Mouse (Mus musculus) hindbrain, embryonic 11.5 days (tissue): ENCODE measurements around the gene Lgals4. TPM values are rescaled to one million over a fixed set of nuclear protein-coding genes. Genes with fewer than 3 reads are reported as not detected.
"Not testable (repeated sequence)": the region's sequence is repeated elsewhere in the genome, so short reads cannot be mapped to it uniquely, and the experiment has no call there.

Source experiments
- ATAC-seq: fragments of 200-750 bp; cut with Nextera tagmentation; 2 replicates; pipeline ENCODE4 v1.8.0; 2017; ENCODE audit warnings: mild to moderate bottlenecking, moderate TSS enrichment, moderate library complexity; ENCODE audit not compliant: low FRiP score
- DNase-seq: peaks from one replicate; pipeline ENCODE4 v3.0.0-alpha.2; 2015; ENCODE audit warnings: low spot score
- H3K27ac ChIP-seq: fragments of 300-500 bp; sonication (generic); 2 replicates; pipeline ENCODE4 v1.5.1; 2014; ENCODE audit warnings: mild to moderate bottlenecking, low read depth, low read length
- H3K27me3 ChIP-seq: fragments of 300-500 bp; sonication (generic); 2 replicates; pipeline ENCODE4 v1.6.1; 2014; ENCODE audit warnings: mild to moderate bottlenecking, low read length, moderate library complexity, mixed read lengths; ENCODE audit not compliant: control insufficient read depth, insufficient read depth
- H3K36me3 ChIP-seq: fragments of 300-500 bp; sonication (generic); 2 replicates; pipeline ENCODE4 v1.6.1; 2014; ENCODE audit warnings: mild to moderate bottlenecking, low read length, moderate library complexity, mixed read lengths; ENCODE audit not compliant: control insufficient read depth, insufficient read depth
- H3K4me1 ChIP-seq: fragments of 300-500 bp; sonication (generic); replicated peaks from 2 replicates; pipeline ENCODE4 v1.6.1; 2014; ENCODE audit warnings: low read length, mixed read lengths; ENCODE audit not compliant: control insufficient read depth, insufficient read depth
- H3K4me2 ChIP-seq: fragments of 300-500 bp; sonication (generic); replicated peaks from 2 replicates; pipeline ENCODE4 v1.6.1; 2014; ENCODE audit warnings: mild to moderate bottlenecking, low read depth, low read length
- H3K4me3 ChIP-seq: fragments of 300-500 bp; sonication (generic); 2 replicates; pipeline ENCODE4 v1.5.1; 2014; ENCODE audit warnings: low read depth, low read length
- H3K9ac ChIP-seq: fragments of 300-500 bp; sonication (generic); 2 replicates; pipeline ENCODE4 v1.6.1; 2014; ENCODE audit warnings: low read depth, low read length
- H3K9me3 ChIP-seq: fragments of 300-500 bp; sonication (generic); 2 replicates; pipeline ENCODE4 v1.6.1; 2016; ENCODE audit warnings: low read length; ENCODE audit not compliant: control insufficient read depth
- WGBS: fragments of 180-500 bp; shearing (Covaris S2); extraction: QIAGEN DNeasy Blood & Tissue Kit; methylation state at CpG from one replicate; pipeline ENCODE4 v1.1.7; 2014; 5-methylcytosine and 5-hydroxymethylcytosine counted together
- polyA plus RNA-seq: library from polyadenylated mRNA; unstranded; fragments of >200 nt; fragmentation: Nextera tagmentation; extraction: Ambion mirVana; gene quantifications from 2 replicates; pipeline ENCODE4 v1.2.1, GENCODE M21; 2014

The Lgals4 gene
- polyA plus RNA-seq, 1 experiment from 2014 or later = 2.5 TPM

- H3K4me3 ChIP-seq = no peak overlapping the region
- WGBS = 71% methylated on average over 4 of the region's 4 CpGs
- no peaks in the 10 kb centered on the region for H3K27me3 ChIP-seq
- H3K4me2 ChIP-seq = no peak overlapping the region
- H3K27ac ChIP-seq = no peak overlapping the region; the same call in 1 of the 2 replicates
- ATAC-seq (no peak), DNase-seq (no peak)
- H3K9me3 ChIP-seq = no peaks in the 10 kb centered on the region
- no peaks in the 10 kb centered on the region for H3K4me1 ChIP-seq
- H3K36me3 ChIP-seq = no peaks in the 10 kb centered on the region
- no peak overlapping the region for H3K9ac ChIP-seq
Measured at GRCm38 (mm10) chr7:28877856-28878255, 44.2 kb downstream of the Lgals4 start.

GRCm38 (mm10) chr7:28879606-28880005, 46.0 kb downstream of the Lgals4 start:
- Histone ChIP-seq H3K9me3 (no peaks in the 10 kb centered on the region), H3K4me2 (no peak overlapping the region), H3K36me3 (no peaks in the 10 kb centered on the region), H3K27me3 (no peaks in the 10 kb centered on the region), H3K9ac (no peak overlapping the region), H3K4me3 (no peak overlapping the region), H3K27ac (no peak overlapping the region), H3K4me1 (no peaks in the 10 kb centered on the region)
- ATAC-seq (no peak), DNase-seq (no peak)
- 73% methylated on average over 7 of the region's 7 CpGs for WGBS

GRCm38 (mm10) chr7:28880554-28880953, 46.9 kb downstream of the Lgals4 start:
- WGBS = 67% methylated on average over 10 of the region's 10 CpGs
- Histone ChIP-seq H3K9ac (no peak overlapping the region), H3K4me1 (no peaks in the 10 kb centered on the region), H3K27me3 (no peaks in the 10 kb centered on the region), H3K9me3 (no peaks in the 10 kb centered on the region), H3K4me3 (no peak overlapping the region), H3K27ac (no peak overlapping the region), H3K4me2 (no peak overlapping the region), H3K36me3 (no peaks in the 10 kb centered on the region)
- ATAC-seq (no peak), DNase-seq (peak; percentile 35)

- DNase-seq = no peak
- Histone ChIP-seq H3K36me3 (no peaks in the 10 kb centered on the region), H3K9ac (0 out of 2 replicates have a peak within 1 kb of the TSS, but pooled peaks have one; percentile 7), H3K4me2 (no peak within 1 kb of the TSS), H3K27ac (no peak within 1 kb of the TSS), H3K4me3 (no peak within 1 kb of the TSS), H3K4me1 (no peaks in the 10 kb centered on the region), H3K27me3 (no peaks in the 10 kb centered on the region), H3K9me3 (no peaks in the 10 kb centered on the region)
- WGBS = 32% methylated on average over 13 of the region's 13 CpGs
- no peak for ATAC-seq
Measured at GRCm38 (mm10) chr7:28881199-28881598, 47.5 kb downstream of the Lgals4 start, which contains the start of gene Capn12. Gene Capn12, plus strand, starts transcription at chr7:28881422.

DNA sequence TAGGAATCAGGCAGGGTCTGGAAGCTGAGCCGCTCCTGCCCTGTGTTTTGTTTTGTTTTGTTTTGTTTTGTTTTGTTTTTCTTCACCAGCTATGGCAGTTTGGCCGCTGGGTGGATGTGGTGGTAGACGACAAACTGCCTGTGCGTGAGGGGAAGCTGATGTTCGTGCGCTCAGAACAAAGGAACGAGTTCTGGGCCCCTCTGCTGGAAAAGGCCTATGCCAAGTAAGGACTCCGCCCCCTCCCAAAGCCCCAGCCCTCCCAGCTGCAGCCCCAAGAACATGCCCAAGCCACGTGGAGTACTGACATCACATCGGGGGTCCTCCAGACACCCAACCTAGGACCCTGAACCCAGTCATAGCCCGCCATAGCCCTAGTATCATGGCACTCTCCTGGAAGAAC, 49.4 kb downstream of the Lgals4 start:
- Histone ChIP-seq H3K27me3 (peaks cover 9% of the 10 kb centered on the region), H3K4me1 (no peaks in the 10 kb centered on the region), H3K9ac (no peak overlapping the region), H3K36me3 (no peaks in the 10 kb centered on the region), H3K27ac (no peak overlapping the region), H3K4me3 (no peak overlapping the region), H3K4me2 (no peak overlapping the region), H3K9me3 (no peaks in the 10 kb centered on the region)
- DNase-seq = no peak
- no peak for ATAC-seq
- 82% methylated on average over 11 of the region's 11 CpGs for WGBS

- H3K4me2 ChIP-seq, H3K4me3 ChIP-seq, H3K9me3 ChIP-seq, ATAC-seq, H3K36me3 ChIP-seq, H3K27ac ChIP-seq, H3K4me1 ChIP-seq, DNase-seq, H3K9ac ChIP-seq: not testable (repeated sequence)
- 83% methylated on average over 3 of the region's 4 CpGs for WGBS
- peaks cover 15% of the 10 kb centered on the region for H3K27me3 ChIP-seq
Measured at GRCm38 (mm10) chr7:28883704-28884103, 50.0 kb downstream of the Lgals4 start.

DNA sequence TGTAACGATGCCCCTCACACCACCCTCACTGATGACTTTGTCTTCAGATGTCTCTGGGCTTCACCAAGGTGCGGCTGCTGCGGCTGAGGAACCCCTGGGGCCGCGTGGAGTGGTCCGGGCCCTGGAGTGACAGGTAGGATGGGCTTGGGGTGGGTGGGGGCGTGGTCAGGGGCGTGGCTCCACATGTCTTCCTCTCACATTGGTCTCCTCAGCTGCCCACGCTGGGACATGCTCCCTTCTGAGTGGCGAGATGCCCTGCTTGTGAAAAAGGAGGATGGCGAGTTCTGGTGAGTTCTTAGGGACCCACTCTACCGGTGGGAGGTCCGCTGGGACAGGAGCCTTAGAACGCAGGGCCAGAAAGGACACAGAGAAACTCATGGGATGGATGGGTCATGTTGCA, 52.8 kb downstream of the Lgals4 start:
- WGBS = 31% methylated on average over 12 of the region's 14 CpGs
- ATAC-seq = no peak
- peaks cover 30% of the 10 kb centered on the region for H3K27me3 ChIP-seq

GRCm38 (mm10) chr7:28888701-28889161, 55.1 kb downstream of the Lgals4 start:
- no peaks in the 10 kb centered on the region for H3K9me3 ChIP-seq
- peak; percentile 10; the same call in 1 of the 2 replicates for ATAC-seq
- 3% methylated on average over 27 of the region's 27 CpGs for WGBS

More for the DNA sequence above, 52.8 kb downstream of the Lgals4 start:
- H3K9me3 ChIP-seq = no peaks in the 10 kb centered on the region
- no peak overlapping the region for H3K4me2 ChIP-seq
- H3K4me1 ChIP-seq = peaks cover 5% of the 10 kb centered on the region; the same call in 1 of the 2 replicates
- no peak for DNase-seq
- no peaks in the 10 kb centered on the region for H3K36me3 ChIP-seq
- no peak overlapping the region for H3K9ac ChIP-seq
- no peak overlapping the region for H3K27ac ChIP-seq
- H3K4me3 ChIP-seq = no peak overlapping the region

More at GRCm38 (mm10) chr7:28888701-28889161, 55.1 kb downstream of the Lgals4 start:
- Histone ChIP-seq H3K4me3 (peak overlapping the region; percentile 24), H3K4me1 (peaks cover 5% of the 10 kb centered on the region; the same call in 1 of the 2 replicates), H3K36me3 (peaks cover 8% of the 10 kb centered on the region; the same call in 1 of the 2 replicates), H3K27me3 (peaks cover 30% of the 10 kb centered on the region), H3K4me2 (peak overlapping the region; percentile 26), H3K9ac (no peak overlapping the region), H3K27ac (no peak overlapping the region)
- DNase-seq = peak; percentile 33
